Mouse (Mus musculus): Measurements from ENCODE around the gene Ptgr2. TPM values are rescaled to one million over a fixed set of nuclear protein-coding genes. Genes with fewer than 3 reads are reported as not detected.

The Ptgr2 gene
- 1.2 and 1.5 TPM in 2 replicates for polyA plus RNA-seq (2012; ENCODE audit: low replicate concordance)

DNA sequence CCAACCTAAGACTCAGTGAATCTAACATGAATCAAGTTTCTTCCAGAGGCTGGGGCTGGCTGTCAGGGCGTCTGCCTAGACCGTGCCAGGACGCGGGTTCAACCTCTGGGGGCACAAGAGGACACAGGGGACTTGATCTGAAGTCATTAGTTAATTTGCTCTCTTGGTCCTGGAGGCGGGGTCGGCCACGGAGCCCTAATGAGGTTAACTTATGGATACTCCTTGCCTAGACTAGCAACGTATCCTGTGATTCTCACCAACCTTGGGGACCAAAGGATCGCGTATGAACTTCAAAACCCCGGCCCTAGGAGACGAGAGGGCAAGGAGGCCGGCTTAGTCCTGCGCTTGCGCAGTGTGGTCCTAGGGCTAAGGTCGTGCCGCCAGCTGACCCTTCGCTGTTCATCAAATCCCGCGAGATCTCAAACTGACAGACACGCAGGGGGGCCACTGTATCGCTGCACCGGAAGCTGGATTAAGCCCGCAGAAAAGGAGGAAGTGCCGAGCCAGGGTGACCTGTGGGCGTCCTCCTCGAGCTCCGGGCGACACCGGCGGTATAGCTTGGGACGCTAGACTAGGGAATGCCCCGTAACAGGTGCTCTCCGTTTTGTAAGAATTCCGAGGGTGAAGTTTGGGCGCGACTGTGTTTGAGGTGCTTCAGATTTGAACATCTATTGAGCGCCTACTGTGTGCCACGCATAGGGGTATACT lies at the start of gene Ptgr2:
TSS of gene Ptgr2 (plus strand) at position 348 of the 708 bp plus-strand sequence.

DNA sequence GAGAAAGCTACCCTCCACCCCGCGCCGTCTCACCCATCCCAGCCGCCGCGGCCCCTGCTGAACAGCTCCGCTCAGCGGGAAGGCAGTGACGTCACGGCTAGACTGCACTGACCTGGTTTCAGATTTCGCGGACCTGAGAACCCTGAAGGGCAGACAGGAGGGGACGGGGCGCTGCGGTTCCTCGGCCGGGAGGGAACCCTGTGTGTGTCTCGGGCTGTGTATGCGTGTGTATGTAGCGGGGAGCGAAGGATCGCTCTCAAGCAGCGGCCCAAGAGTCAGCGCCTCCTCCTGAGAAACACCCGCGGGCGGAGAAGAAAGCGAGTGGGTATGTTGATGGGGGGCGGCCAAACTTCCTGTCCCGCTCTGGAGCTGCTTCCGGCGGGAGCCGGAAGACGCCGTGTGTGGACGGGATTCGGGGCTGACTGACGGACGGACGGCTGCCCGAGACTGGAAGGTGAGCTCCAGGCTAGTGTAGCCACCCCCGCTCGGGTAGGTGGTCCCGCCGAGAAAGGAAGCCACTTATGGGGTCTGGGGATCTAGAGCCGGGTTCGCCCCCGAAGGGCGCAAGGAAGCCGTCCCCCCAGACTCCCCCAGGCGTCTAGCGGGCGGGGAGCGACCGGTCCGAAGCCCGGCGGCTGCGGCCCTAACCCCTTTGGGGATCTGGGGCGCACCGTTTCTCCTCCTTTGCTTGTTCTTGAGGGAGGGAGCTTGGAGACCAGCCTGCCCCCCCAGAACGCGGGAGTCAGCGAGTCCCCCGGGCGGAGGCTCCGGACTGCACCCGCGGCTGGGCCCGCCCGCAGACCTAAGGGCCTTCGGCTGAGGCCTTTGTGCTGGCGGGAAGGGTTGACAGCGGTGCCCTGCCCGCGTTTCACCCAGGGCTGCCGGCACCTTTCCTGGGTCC lies 31.9 kb downstream of the Ptgr2 start, which contains the start of gene Zfp410:
TSS of gene Zfp410 (plus strand) at position 132 of the 901 bp plus-strand sequence.

DNA sequence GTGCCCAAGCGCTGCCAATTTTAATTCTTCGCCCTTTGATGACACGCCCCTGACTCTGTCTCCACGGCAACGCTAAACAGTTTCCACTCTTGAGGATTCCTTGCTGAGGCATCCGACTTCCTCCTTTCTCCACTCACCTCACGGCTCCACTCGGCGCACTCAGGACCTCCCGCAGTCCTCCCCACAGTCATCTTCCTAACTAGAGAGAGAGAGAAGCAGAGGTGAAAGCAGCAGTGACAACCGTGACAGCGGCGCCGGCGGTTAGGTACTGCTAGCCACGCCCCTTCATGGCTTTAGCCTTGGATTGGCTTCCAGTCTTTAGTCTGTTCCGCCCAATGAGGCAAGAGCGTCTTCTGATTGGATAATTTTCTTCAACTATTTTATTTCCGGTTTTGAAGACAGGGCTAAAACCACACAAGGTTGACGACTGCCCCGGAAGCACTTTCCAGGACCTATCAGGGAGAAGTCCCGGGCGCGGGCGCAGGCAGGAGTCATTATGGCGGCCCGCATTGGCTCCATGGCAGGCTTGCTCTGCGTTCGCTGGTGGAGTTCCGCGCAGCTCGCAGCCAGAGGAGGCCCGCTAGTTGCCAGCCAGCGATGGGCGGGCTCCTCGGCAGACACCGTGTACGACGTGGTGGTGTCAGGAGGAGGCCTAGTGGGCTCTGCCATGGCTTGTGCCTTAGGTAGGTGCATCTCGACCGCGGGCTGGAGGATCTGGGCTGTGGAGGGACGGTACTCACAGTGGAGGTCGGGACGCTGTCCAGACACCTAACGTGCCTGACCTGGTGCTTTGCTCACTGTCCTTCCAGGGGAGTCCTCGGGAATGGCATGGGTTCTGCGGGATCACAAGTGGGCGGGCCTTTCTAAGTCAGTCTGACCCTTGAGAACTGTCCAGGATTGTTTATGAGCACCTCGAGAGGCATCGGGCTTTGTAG lies 76.8 kb downstream of the Ptgr2 start, which contains the start of the genes Coq6 and Fam161b:
TSS of gene Coq6 (plus strand) at position 103 of the 935 bp plus-strand sequence.
TSS of gene Fam161b (minus strand) at position 279 of the 935 bp plus-strand sequence.

Other genes starting within 250 kb of the Ptgr2 start
- gene Acot4, start 246.9 kb upstream of the Ptgr2 start, polyA plus RNA-seq (2012; ENCODE audit: low replicate concordance): 0.28 and 0.70 TPM in 2 replicates
- gene Gm49366, start 246.3 kb upstream of the Ptgr2 start, polyA plus RNA-seq (2012; ENCODE audit: low replicate concordance): not detected in 2 replicates
- gene Acot3, start 233.1 kb upstream of the Ptgr2 start, polyA plus RNA-seq (2012; ENCODE audit: low replicate concordance): not detected in 2 replicates
- gene Acot5, start 215.9 kb upstream of the Ptgr2 start, polyA plus RNA-seq (2012; ENCODE audit: low replicate concordance): not detected in 2 replicates
- 1.6 and 2.9 TPM in 2 replicates for gene Acot6, start 184.6 kb upstream of the Ptgr2 start, polyA plus RNA-seq (2012; ENCODE audit: low replicate concordance)
- 0.16 TPM in 1 of 2 replicates, not detected in the other for gene Dnal1, start 170.9 kb upstream of the Ptgr2 start, polyA plus RNA-seq (2012; ENCODE audit: low replicate concordance)
- gene Pnma1, start 136.7 kb upstream of the Ptgr2 start, polyA plus RNA-seq (2012; ENCODE audit: low replicate concordance): 0.57 and 0.73 TPM in 2 replicates
- gene Elmsan1, start 66.4 kb upstream of the Ptgr2 start, polyA plus RNA-seq (2012; ENCODE audit: low replicate concordance): 52.1 and 104 TPM in 2 replicates
- gene Zfp410, start 31.6 kb downstream of the Ptgr2 start, polyA plus RNA-seq (2012; ENCODE audit: low replicate concordance): 2.0 and 2.6 TPM in 2 replicates
- gene Coq6, start 76.4 kb downstream of the Ptgr2 start, polyA plus RNA-seq (2012; ENCODE audit: low replicate concordance): 4.8 and 9.2 TPM in 2 replicates
- gene Fam161b, start 76.6 kb downstream of the Ptgr2 start, polyA plus RNA-seq (2012; ENCODE audit: low replicate concordance): 0.49 TPM in 1 of 2 replicates, not detected in the other
- gene Entpd5, start 123.8 kb downstream of the Ptgr2 start, polyA plus RNA-seq (2012; ENCODE audit: low replicate concordance): 1.9 and 3.7 TPM in 2 replicates
- 0.41 and 0.51 TPM in 2 replicates for gene Bbof1, start 123.8 kb downstream of the Ptgr2 start, polyA plus RNA-seq (2012; ENCODE audit: low replicate concordance)
- gene Rnf113a2, start 132.0 kb downstream of the Ptgr2 start, polyA plus RNA-seq (2012; ENCODE audit: low replicate concordance): 9.1 and 17.8 TPM in 2 replicates
- gene Aldh6a1, start 165.8 kb downstream of the Ptgr2 start, polyA plus RNA-seq (2012; ENCODE audit: low replicate concordance): 0.42 and 4.0 TPM in 2 replicates
- 0.36 and 1.0 TPM in 2 replicates for gene Lin52, start 166.2 kb downstream of the Ptgr2 start, polyA plus RNA-seq (2012; ENCODE audit: low replicate concordance)

Data from leukemia stem cell, adult 10-12 weeks (primary cell).